Mouse (Mus musculus) lung, adult 2 months (tissue): ENCODE results near the gene 2700049A03Rik. TPM values are rescaled to one million over a fixed set of nuclear protein-coding genes. Genes with fewer than 3 reads are reported as not detected.

Experiments used
- DNase-seq: peaks from one replicate; pipeline ENCODE4 v3.0.0; 2022
- H3K4me1 ChIP-seq: fragments of 200-500 bp; 2 replicates; pipeline ENCODE4 v1.6.1; 2011; ENCODE audit warnings: low read length; ENCODE audit not compliant: control insufficient read depth, insufficient read depth
- H3K4me3 ChIP-seq: fragments of 200-500 bp; replicated peaks from 2 replicates; pipeline ENCODE3; 2011; ENCODE audit warnings: low read depth, mild to moderate bottlenecking, control low read depth, low read length; ENCODE audit errors: extremely low read depth
- CTCF ChIP-seq: fragments of 200-500 bp; IDR thresholded peaks from 2 replicates; pipeline ENCODE4 v1.5.1; 2011; ENCODE audit warnings: mild to moderate bottlenecking, low read length, control low read depth; ENCODE audit not compliant: insufficient read depth
- POLR2A ChIP-seq: fragments of 200-500 bp; IDR thresholded peaks from 2 replicates; pipeline ENCODE4 v1.6.1; 2011; ENCODE audit warnings: low read depth, mild to moderate bottlenecking, control low read depth, low read length, borderline replicate concordance; ENCODE audit errors: extremely low read depth
- WGBS: fragments of 180-500 bp; shearing (Covaris S2); methylation state at CpG from one replicate; pipeline ENCODE4 v1.1.7; 2018; 5-methylcytosine and 5-hydroxymethylcytosine counted together
- polyA plus RNA-seq: library from polyadenylated mRNA; depleted of rRNA; stranded (reverse); fragments of >200 nt; gene quantifications from 2 replicates; pipeline ENCODE4 v1.2.3, GENCODE M21; 2012

2700049A03Rik gene
- polyA plus RNA-seq, 1 experiment: 2.3 TPM

DNA sequence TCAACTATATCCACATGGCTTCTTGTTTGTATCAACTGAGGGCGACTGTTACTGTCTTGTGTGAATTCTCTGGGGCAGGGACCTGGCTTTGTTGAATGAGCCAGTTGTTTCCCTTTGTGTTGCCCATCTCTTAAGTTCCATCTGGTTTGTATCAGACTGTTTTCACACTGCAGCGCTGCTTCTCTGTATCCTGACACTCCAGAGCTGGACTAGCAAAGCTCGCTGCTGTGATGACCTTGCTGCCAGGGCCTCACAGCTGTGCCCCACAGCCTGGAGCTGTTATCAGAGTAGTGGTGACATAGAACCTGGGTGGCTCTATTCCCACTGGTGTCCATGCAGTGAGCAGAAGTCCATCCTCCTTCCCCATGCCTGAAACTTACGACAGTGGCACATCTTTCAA is 91.1 kb downstream of the 2700049A03Rik start:
- H3K4me3 ChIP-seq: no peak overlapping the region
- no peak for DNase-seq
- WGBS: 66% methylated on average over 4 of the region's 4 CpGs
- no peaks in the 10 kb centered on the region for H3K4me1 ChIP-seq
- no peak for TF ChIP-seq CTCF
- TF ChIP-seq POLR2A: no peak

GRCm38 (mm10) chr12:71228925-71229649 is 92.4 kb downstream of the 2700049A03Rik start:
- no peak for DNase-seq
- no peak for TF ChIP-seq POLR2A
- TF ChIP-seq CTCF: no peak
- WGBS: 52% methylated on average over 10 of the region's 10 CpGs
- Histone ChIP-seq H3K4me1 (no peaks in the 10 kb centered on the region), H3K4me3 (no peak overlapping the region)

DNA sequence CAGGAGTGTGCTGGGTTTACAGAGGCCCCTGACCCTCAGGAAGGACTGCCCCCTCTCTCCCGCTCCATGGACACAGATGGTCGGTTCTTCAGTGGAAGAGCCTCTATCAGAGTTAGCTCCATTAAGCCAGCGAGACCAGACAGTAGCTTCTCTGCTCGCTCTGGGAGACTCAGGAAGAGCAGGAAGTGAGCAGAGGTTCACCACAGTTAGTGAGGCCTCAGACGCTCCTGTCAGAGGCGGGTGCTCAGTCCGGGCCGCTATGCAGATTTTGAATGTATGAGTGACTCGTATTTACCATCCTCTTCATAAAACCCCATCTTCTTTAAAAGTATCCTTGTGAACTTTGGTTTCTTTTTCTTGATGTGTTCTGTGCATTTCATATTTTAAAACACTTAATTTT is 94.9 kb downstream of the 2700049A03Rik start:
- DNase-seq: no peak
- no peak for TF ChIP-seq CTCF
- TF ChIP-seq POLR2A: no peak
- 89% methylated on average over 9 of the region's 9 CpGs for WGBS
- Histone ChIP-seq H3K4me3 (no peak overlapping the region), H3K4me1 (no peaks in the 10 kb centered on the region)

- WGBS: 73% methylated on average over 5 of the region's 5 CpGs
- no peak for DNase-seq
- H3K4me3 ChIP-seq: no peak overlapping the region
- TF ChIP-seq POLR2A: no peak
- TF ChIP-seq CTCF: no peak
- H3K4me1 ChIP-seq: no peaks in the 10 kb centered on the region
These were observed 96.8 kb downstream of the 2700049A03Rik start for GRCm38 (mm10) chr12:71233426-71233825.

GRCm38 (mm10) chr12:71237074-71237473 is 100.4 kb downstream of the 2700049A03Rik start:
- H3K4me3 ChIP-seq: no peak overlapping the region
- DNase-seq: no peak
- WGBS: 90% methylated on average over 4 of the region's 4 CpGs
- TF ChIP-seq POLR2A: no peak
- no peak for TF ChIP-seq CTCF
- no peaks in the 10 kb centered on the region for H3K4me1 ChIP-seq

DNA sequence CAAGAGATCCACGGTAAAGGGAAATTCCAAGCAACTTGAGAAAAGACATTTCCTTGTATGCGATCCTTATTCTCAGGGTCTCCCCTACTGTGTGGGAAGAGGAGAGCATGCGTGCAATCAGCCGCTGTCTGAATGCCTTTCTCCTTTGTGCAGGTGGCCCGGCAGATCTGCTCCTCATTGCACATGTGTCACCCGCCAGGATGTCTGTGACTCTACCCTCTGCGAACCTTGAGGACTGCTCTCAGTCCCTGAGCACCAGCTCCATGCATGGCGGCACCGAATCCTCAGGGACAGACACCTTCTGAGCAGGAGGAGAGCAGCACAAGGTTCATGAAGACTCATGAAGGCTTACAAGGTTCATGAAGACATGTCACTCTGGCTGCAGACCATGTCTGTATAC is 106.1 kb downstream of the 2700049A03Rik start:
- no peak for DNase-seq
- 98% methylated on average over 9 of the region's 9 CpGs for WGBS
- no peak overlapping the region for H3K4me3 ChIP-seq
- TF ChIP-seq CTCF (no peak), POLR2A (no peak)
- no peaks in the 10 kb centered on the region for H3K4me1 ChIP-seq

- no peaks in the 10 kb centered on the region for H3K4me1 ChIP-seq
- TF ChIP-seq CTCF (no peak), POLR2A (no peak)
- WGBS: 73% methylated on average over 11 of the region's 11 CpGs
- H3K4me3 ChIP-seq: no peak overlapping the region
- no peak for DNase-seq
These were observed 108.2 kb downstream of the 2700049A03Rik start for GRCm38 (mm10) chr12:71244766-71245390.

DNA sequence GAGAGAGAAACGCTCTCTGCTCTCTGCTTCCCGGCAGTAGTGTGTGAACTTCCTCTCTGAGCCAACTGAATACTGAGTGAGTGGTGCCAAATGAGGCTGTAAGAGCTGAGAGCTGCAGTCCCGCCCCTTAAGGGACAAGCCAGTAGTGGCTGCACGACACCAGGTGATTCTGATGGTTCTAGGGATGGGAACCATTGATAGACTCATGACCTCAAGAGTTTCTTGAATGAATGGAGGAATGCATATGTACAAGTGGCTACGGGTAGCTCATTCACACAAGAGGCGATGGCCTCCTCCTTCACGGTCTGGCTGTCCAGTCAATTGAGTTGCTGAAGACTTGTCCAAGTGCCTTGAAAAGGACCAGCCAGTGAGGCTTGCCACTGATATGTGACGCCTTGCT is 110.5 kb downstream of the 2700049A03Rik start:
- Histone ChIP-seq H3K4me1 (no peaks in the 10 kb centered on the region), H3K4me3 (no peak overlapping the region)
- no peak for DNase-seq
- TF ChIP-seq POLR2A (no peak), CTCF (no peak)
- WGBS: 61% methylated on average over 8 of the region's 8 CpGs

- Histone ChIP-seq H3K4me3 (no peak overlapping the region), H3K4me1 (no peaks in the 10 kb centered on the region)
- WGBS: 32% methylated on average over 9 of the region's 9 CpGs
- DNase-seq: no peak
- TF ChIP-seq CTCF (no peak), POLR2A (no peak)
These were observed 112.7 kb downstream of the 2700049A03Rik start for GRCm38 (mm10) chr12:71249348-71249747.
